Comparison of ENCODE assay signal across 7 mouse cellular contexts in genomic region chr13:29854876-29855275, GRCm38 (mm10). TPM values are rescaled to one million over a fixed set of nuclear protein-coding genes. Genes with fewer than 3 reads are reported as not detected.
DNase-seq lines count a peak whose midpoint lies in the region; ATAC-seq and TF ChIP-seq lines count a peak whose summit lies in the region.

No protein-coding gene starts in this region.

- peak overlapping the region; percentile 68 for H3K4me2 ChIP-seq in forebrain, embryonic 13.5 days
- H3K4me2 ChIP-seq in liver, embryonic 14.5 days (ENCODE audit: low read depth): peak overlapping the region; percentile 74

- no peaks in the 10 kb centered on the region for H3K4me1 ChIP-seq in testis, adult 2 months (ENCODE audit: control insufficient read depth, insufficient read depth, low read length)
- H3K4me1 ChIP-seq in forebrain, embryonic 13.5 days: peaks cover 17% of the 10 kb centered on the region
- H3K4me1 ChIP-seq in liver, embryonic 14.5 days (replicated peaks; ENCODE audit: control insufficient read depth in 2 of 2, insufficient read depth in 2 of 2, low read length in 1 of 2): peaks cover 0 to 2% of the 10 kb centered on the region in 2 experiments; a peak in 1 of 4 replicates

- TF ChIP-seq POLR2A in testis, adult 2 months (IDR thresholded peaks at IDR 0.05; ENCODE audit: control insufficient read depth, low read depth, low read length): no peak

- 1% methylated on average over 5 of the region's 5 CpGs for WGBS in forebrain, embryonic 13.5 days
- 1% methylated on average over 5 of the region's 5 CpGs for WGBS in liver, embryonic 14.5 days (ENCODE audit: insufficient replicate concordance)

- no peaks in the 10 kb centered on the region for H3K27me3 ChIP-seq in testis, adult 2 months (ENCODE audit: control insufficient read depth, insufficient read depth, low read length)
- H3K27me3 ChIP-seq in forebrain, embryonic 13.5 days: no peaks in the 10 kb centered on the region
- no peaks in the 10 kb centered on the region for H3K27me3 ChIP-seq in liver, embryonic 14.5 days (ENCODE audit: control insufficient read depth, insufficient read depth, low read length)

- ATAC-seq in forebrain, embryonic 13.5 days: no peak
- no peak for ATAC-seq in liver, embryonic 14.5 days (ENCODE audit: insufficient read depth)

- H3K4me3 ChIP-seq in testis, adult 2 months (ENCODE audit: control insufficient read depth, low read depth, low read length): peak overlapping the region; percentile 99
- H3K4me3 ChIP-seq in forebrain, embryonic 13.5 days: peak overlapping the region; percentile 82
- H3K4me3 ChIP-seq in liver, embryonic 14.5 days (ENCODE audit: insufficient read depth in 1 of 2, low read depth in 2 of 2, low read length in 2 of 2): peak overlapping the region; percentile 94 to 95

- TF ChIP-seq EP300 in liver, embryonic 14.5 days (IDR thresholded peaks at IDR 0.05; ENCODE audit: low read depth): no peak

- H3K9ac ChIP-seq in forebrain, embryonic 13.5 days: peak overlapping the region; percentile 85
- peak overlapping the region; percentile 87 for H3K9ac ChIP-seq in liver, embryonic 14.5 days (replicated peaks)

- TF ChIP-seq CTCF in testis, adult 2 months (IDR thresholded peaks at IDR 0.05; ENCODE audit: control insufficient read depth, insufficient read depth, insufficient replicate concordance, low read depth, low read length): no peak
- TF ChIP-seq CTCF in liver, embryonic 14.5 days (IDR thresholded peaks at IDR 0.05; ENCODE audit: low read depth): no peak

- no peak for DNase-seq in testis, postnatal 14 days (ENCODE audit: low spot score)
- DNase-seq in liver, embryonic 14.5 days (ENCODE audit: low read depth in 3 of 3, low spot score in 3 of 3): no peak
- DNase-seq in ovary, postnatal 10 days (ENCODE audit: low spot score): no peak
- DNase-seq in frontal cortex, adult 2 months (ENCODE audit: extremely low spot score in 1 of 2, low spot score in 1 of 2): no peak
- no peak for DNase-seq in adrenal gland, adult 18-20 months (ENCODE audit: low spot score in 2 of 2)

- H3K9me3 ChIP-seq in forebrain, embryonic 13.5 days (replicated peaks): no peaks in the 10 kb centered on the region
- no peaks in the 10 kb centered on the region for H3K9me3 ChIP-seq in liver, embryonic 14.5 days (ENCODE audit: control insufficient read depth, low read length)

- no peaks in the 10 kb centered on the region for H3K36me3 ChIP-seq in testis, adult 2 months (ENCODE audit: control insufficient read depth, insufficient read depth, low read length)
- H3K36me3 ChIP-seq in forebrain, embryonic 13.5 days (ENCODE audit: poor library complexity, severe bottlenecking): peaks cover 21% of the 10 kb centered on the region
- H3K36me3 ChIP-seq in liver, embryonic 14.5 days (replicated peaks; ENCODE audit: control insufficient read depth, insufficient read depth, low read depth): no peaks in the 10 kb centered on the region; the same call in 1 of the 2 replicates

- peak overlapping the region; percentile 59 for H3K27ac ChIP-seq in testis, adult 2 months (ENCODE audit: control insufficient read depth, insufficient read depth, low read depth, low read length)
- H3K27ac ChIP-seq in forebrain, embryonic 13.5 days: peak overlapping the region; percentile 67
- H3K27ac ChIP-seq in liver, embryonic 14.5 days: peak overlapping the region; percentile 60

RNA-seq across cellular contexts. Expression of gene Cdkal1, which starts 0.6 kb away (rescaled TPM):
- 11.7 and 14.3 TPM in 2 replicates for polyA plus RNA-seq in testis, adult 2 months (2012; rRNA removed)
- polyA plus RNA-seq in forebrain, embryonic 13.5 days (2015; fragmentation: Nextera tagmentation; extraction: Ambion mirVana): 29.4 and 29.5 TPM in 2 replicates
- 1.5 and 2.0 TPM in 2 replicates for polyA plus RNA-seq in liver, embryonic 14.5 days (2012; rRNA removed)
- polyA plus RNA-seq in liver, embryonic 14.5 days (2014; fragmentation: Nextera tagmentation; extraction: Ambion mirVana): 7.7 and 8.4 TPM in 2 replicates
- polyA plus RNA-seq in frontal cortex, adult 2 months (2012; rRNA removed): 7.8 and 8.0 TPM in 2 replicates
- total RNA-seq in adrenal gland, adult 18-20 months (2021): 10 to 100 TPM; 20.9 to 22.0 TPM
